Mouse (Mus musculus) kidney, adult 2 months (tissue): ENCODE results near the gene Klk1b3.
"Not testable (repeated sequence)": the region's sequence is repeated elsewhere in the genome, so short reads cannot be mapped to it uniquely, and the experiment has no call there.

ENCODE experiments used
- CTCF ChIP-seq: fragments of 200-500 bp; conservative IDR thresholded peaks from 2 replicates; pipeline ENCODE4 v1.5.1; 2011; ENCODE audit warnings: low read depth, mild to moderate bottlenecking, control low read depth, low read length, moderate library complexity, mixed read lengths; ENCODE audit not compliant: insufficient read depth, insufficient read length
- POLR2A ChIP-seq: fragments of 200-500 bp; IDR thresholded peaks from one replicate; pipeline ENCODE4 v1.6.1; 2011; ENCODE audit warnings: low read depth, low read length, control low read depth

DNA sequence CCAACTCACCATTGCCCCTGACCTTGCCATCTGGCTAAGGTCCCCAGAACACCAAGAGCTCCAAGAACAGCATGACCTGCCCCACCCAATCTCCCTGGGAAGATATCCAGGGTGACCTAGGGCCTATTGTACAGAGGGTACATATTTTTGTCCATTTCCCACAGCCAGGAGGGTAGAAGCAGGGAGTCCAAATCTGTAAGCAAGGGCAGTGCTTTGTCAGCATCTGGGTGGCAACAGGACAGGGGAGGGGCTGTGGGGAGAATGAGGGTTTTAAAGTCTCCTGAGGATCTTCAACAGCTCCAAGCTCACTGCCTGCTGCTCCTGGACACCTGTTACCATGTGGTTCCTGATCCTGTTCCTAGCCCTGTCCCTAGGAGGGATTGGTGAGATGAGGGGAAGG is 10.1 kb upstream of the Klk1b3 start, which contains the start of gene Klk1b24:
- not testable (repeated sequence) for TF ChIP-seq POLR2A, CTCF
